Mouse (Mus musculus) forebrain, embryonic 14.5 days (tissue): ENCODE results near the gene Gm12355. TPM values are rescaled to one million over a fixed set of nuclear protein-coding genes. Genes with fewer than 3 reads are reported as not detected.
A peak's percentile ranks its signal among the peaks of the same experiment; 100 is the strongest.
"Not testable (repeated sequence)": the region's sequence is repeated elsewhere in the genome, so short reads cannot be mapped to it uniquely, and the experiment has no call there.

Experiments used
- ATAC-seq: fragments of 200-750 bp; cut with Nextera tagmentation; 2 replicates; pipeline ENCODE4 v1.8.0; 2017; ENCODE audit warnings: mild to moderate bottlenecking, moderate library complexity
- DNase-seq: peaks from one replicate; pipeline ENCODE4 v3.0.0-alpha.2; 2015; ENCODE audit warnings: low spot score
- H3K27ac ChIP-seq: fragments of 300-500 bp; sonication (generic); 2 replicates; pipeline ENCODE4 v1.5.1; 2014; ENCODE audit warnings: low read depth, mild to moderate bottlenecking, control low read depth, low read length, moderate library complexity
- H3K27me3 ChIP-seq: fragments of 300-500 bp; sonication (generic); replicated peaks from 2 replicates; pipeline ENCODE4 v1.6.1; 2014; ENCODE audit warnings: low read length, control low read depth, mixed read lengths; ENCODE audit not compliant: control insufficient read depth, insufficient read depth
- H3K36me3 ChIP-seq: fragments of 300-500 bp; sonication (generic); 2 replicates; pipeline ENCODE4 v1.6.1; 2014; ENCODE audit warnings: low read length, control low read depth; ENCODE audit not compliant: control insufficient read depth, insufficient read depth
- H3K4me1 ChIP-seq: fragments of 300-500 bp; sonication (generic); 2 replicates; pipeline ENCODE4 v1.6.1; 2014; ENCODE audit warnings: antibody characterized with exemption, low read length, control low read depth; ENCODE audit not compliant: control insufficient read depth, insufficient read depth
- H3K4me2 ChIP-seq: fragments of 300-500 bp; sonication (generic); 2 replicates; pipeline ENCODE4 v1.6.1; 2014; ENCODE audit warnings: mild to moderate bottlenecking, control low read depth, low read length
- H3K4me3 ChIP-seq: fragments of 300-500 bp; sonication (generic); 2 replicates; pipeline ENCODE4 v1.5.1; 2014; ENCODE audit warnings: low read depth, low read length, control low read depth
- H3K9ac ChIP-seq: fragments of 300-500 bp; sonication (generic); 2 replicates; pipeline ENCODE4 v1.6.1; 2014; ENCODE audit warnings: mild to moderate bottlenecking, low read length, control low read depth, moderate library complexity
- H3K9me3 ChIP-seq: fragments of 300-500 bp; sonication (generic); replicated peaks from 2 replicates; pipeline ENCODE4 v1.6.1; 2016; ENCODE audit warnings: low read length, control low read depth, mixed read lengths; ENCODE audit not compliant: control insufficient read depth
- WGBS: fragments of 180-500 bp; shearing (Covaris S2); extraction: QIAGEN DNeasy Blood & Tissue Kit; methylation state at CpG from one replicate; pipeline ENCODE4 v1.1.7; 2014; 5-methylcytosine and 5-hydroxymethylcytosine counted together
- polyA plus RNA-seq: library from polyadenylated mRNA; unstranded; fragments of >200 nt; fragmentation: Nextera tagmentation; extraction: Ambion mirVana; gene quantifications from 2 replicates; pipeline ENCODE4 v1.2.1, GENCODE M21; 2014

Gene Gm12355
- polyA plus RNA-seq, 1 experiment from 2014 or later = 1.3 TPM

DNA sequence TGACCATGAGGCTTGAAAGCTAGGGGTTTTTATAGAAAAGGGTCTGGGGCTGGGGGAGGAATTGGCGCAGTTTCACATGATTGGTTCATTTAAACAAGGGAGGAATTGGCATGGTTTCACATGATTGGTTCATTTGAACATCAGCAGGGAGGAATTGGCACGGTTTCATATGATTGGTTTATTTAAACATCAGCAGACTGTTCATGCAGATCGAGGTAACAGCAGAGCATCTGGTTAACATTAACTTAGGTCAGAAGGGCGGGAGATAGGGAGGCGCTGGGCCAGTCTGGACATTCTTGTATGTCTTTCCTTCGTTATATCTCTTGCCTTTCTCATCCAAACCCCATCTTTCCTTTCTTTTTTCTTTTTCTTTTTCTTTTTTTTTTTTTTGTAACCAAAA is 1.5 kb downstream of the Gm12355 start:
- not testable (repeated sequence) for DNase-seq, H3K4me3 ChIP-seq, H3K36me3 ChIP-seq, H3K4me1 ChIP-seq, H3K9ac ChIP-seq, H3K9me3 ChIP-seq, H3K27me3 ChIP-seq, H3K27ac ChIP-seq, H3K4me2 ChIP-seq, ATAC-seq
- WGBS = 81% methylated on average over 6 of the region's 6 CpGs

DNA sequence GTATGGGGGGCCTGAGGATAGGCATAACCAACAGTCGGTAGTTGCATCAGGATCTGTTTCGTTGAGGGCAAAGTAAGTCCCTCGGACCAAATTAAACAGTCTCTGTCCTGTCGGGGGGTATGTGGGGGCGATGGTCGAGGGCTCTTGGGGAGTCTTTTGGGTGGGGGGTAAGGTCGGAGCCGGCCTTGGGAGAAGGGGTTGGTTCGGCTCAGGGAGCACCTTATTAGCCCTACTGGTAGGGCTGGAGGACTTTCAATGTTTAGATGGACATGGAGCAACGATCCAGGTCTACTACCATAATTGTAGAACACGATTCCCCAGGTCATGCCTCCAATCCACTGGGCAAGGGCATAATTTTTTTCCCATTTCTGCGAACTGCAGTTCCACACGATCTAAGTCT is 4.7 kb downstream of the Gm12355 start:
- Histone ChIP-seq H3K4me2 (no peak overlapping the region), H3K4me1 (no peaks in the 10 kb centered on the region), H3K4me3 (no peak overlapping the region), H3K9ac (no peak overlapping the region), H3K27ac (no peak overlapping the region), H3K36me3 (no peaks in the 10 kb centered on the region), H3K27me3 (no peaks in the 10 kb centered on the region), H3K9me3 (no peaks in the 10 kb centered on the region)
- 96% methylated on average over 13 of the region's 13 CpGs for WGBS
- ATAC-seq (no peak), DNase-seq (no peak)

- 9% methylated on average over 3 of the region's 3 CpGs for WGBS
- peak; percentile 87 for DNase-seq
- no peak overlapping the region for H3K27ac ChIP-seq
- no peaks in the 10 kb centered on the region for H3K36me3 ChIP-seq
- H3K4me3 ChIP-seq = no peak overlapping the region
- H3K4me1 ChIP-seq = no peaks in the 10 kb centered on the region
- H3K9ac ChIP-seq = no peak overlapping the region
- ATAC-seq = no peak
- no peaks in the 10 kb centered on the region for H3K9me3 ChIP-seq
- no peak overlapping the region for H3K4me2 ChIP-seq
- no peaks in the 10 kb centered on the region for H3K27me3 ChIP-seq
Measured at GRCm38 (mm10) chr11:98606763-98607162, 18.7 kb downstream of the Gm12355 start.

DNA sequence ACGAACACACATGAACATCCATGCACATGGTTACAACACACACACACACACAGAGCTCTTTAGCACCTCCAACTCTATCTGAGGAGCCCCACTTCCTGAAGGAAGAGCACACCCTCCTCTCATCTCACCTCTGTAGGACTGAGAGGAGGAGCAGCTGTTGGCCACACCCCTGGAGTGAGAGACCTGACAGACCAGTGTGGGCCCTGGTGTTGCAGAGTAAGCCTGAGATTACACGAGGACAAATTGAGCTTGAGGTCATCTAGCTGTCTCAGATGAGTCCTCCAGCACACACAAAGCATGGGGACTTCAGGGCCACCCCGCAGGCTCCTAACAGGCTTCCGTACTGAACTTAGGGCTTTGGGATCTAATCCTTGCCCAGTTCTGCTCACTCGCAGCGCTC is 20.6 kb downstream of the Gm12355 start:
- H3K4me2 ChIP-seq, H3K4me1 ChIP-seq, H3K27ac ChIP-seq, H3K9me3 ChIP-seq, H3K27me3 ChIP-seq, H3K9ac ChIP-seq, H3K4me3 ChIP-seq, ATAC-seq, DNase-seq, H3K36me3 ChIP-seq: not testable (repeated sequence)
- WGBS = 68% methylated on average over 6 of the region's 6 CpGs

DNA sequence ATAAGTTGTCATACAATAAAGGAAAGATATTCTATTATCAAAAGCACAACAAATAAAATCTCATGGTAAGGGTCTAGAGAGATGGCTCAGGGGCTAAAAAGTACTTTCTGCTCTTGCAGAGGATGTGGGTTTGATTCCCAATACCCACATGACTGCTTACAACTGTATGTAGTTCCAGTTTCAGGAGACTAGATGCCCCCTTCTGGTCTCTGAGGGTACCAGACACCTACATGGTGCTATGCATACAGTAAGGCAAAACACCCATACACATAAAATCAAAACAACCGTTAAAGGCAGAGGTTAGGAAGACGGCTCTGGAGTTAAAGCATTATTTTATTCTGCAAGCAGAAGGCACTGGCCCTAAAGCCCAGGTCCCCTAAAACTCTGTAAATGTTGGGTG is 21.5 kb downstream of the Gm12355 start:
- Histone ChIP-seq H3K4me1 (no peaks in the 10 kb centered on the region), H3K9ac (no peak overlapping the region), H3K27me3 (no peaks in the 10 kb centered on the region), H3K36me3 (no peaks in the 10 kb centered on the region), H3K9me3 (no peaks in the 10 kb centered on the region), H3K4me2 (no peak overlapping the region), H3K4me3 (no peak overlapping the region), H3K27ac (no peak overlapping the region)
- ATAC-seq (no peak), DNase-seq (no peak)
- WGBS = 82% methylated on average over 2 of the region's 2 CpGs

- no peak overlapping the region for H3K27ac ChIP-seq
- no peaks in the 10 kb centered on the region for H3K27me3 ChIP-seq
- H3K36me3 ChIP-seq = no peaks in the 10 kb centered on the region
- peak overlapping the region; percentile 13; the same call in 1 of the 2 replicates for H3K4me3 ChIP-seq
- H3K4me2 ChIP-seq = peak overlapping the region; percentile 35
- H3K9ac ChIP-seq = no peak overlapping the region
- no peaks in the 10 kb centered on the region for H3K9me3 ChIP-seq
- WGBS = under 1% methylated on average over 19 of the region's 20 CpGs
- no peaks in the 10 kb centered on the region for H3K4me1 ChIP-seq
- ATAC-seq (no peak), DNase-seq (no peak)
Measured at GRCm38 (mm10) chr11:98602090-98602690, 23.3 kb downstream of the Gm12355 start.

DNA sequence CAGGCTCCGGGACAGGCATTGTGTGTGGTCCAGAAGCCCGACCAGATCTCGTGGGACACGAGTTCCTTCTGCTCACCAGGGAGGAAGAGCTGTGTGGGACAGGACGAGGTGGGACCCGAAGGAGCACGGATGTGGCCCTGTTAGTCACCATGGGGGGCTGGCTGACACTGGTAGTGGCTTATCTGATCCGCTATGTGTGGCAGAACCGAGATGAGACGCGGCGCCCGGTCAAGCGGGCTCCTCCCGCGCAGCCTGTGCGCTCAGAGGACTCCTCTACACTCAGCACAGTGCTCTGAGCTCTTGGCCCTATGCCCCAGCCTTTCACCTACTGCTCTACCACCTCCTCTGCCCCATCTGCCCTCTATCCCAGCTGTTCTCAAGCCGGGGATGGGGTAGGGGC is 26.2 kb downstream of the Gm12355 start:
- Histone ChIP-seq H3K4me1 (no peaks in the 10 kb centered on the region), H3K27me3 (no peaks in the 10 kb centered on the region), H3K4me3 (no peak overlapping the region), H3K27ac (no peak overlapping the region), H3K9ac (no peak overlapping the region), H3K36me3 (no peaks in the 10 kb centered on the region), H3K4me2 (peak overlapping the region; percentile 24; the same call in 1 of the 2 replicates), H3K9me3 (no peaks in the 10 kb centered on the region)
- no peak for DNase-seq
- no peak for ATAC-seq
- WGBS = 45% methylated on average over 18 of the region's 18 CpGs

DNA sequence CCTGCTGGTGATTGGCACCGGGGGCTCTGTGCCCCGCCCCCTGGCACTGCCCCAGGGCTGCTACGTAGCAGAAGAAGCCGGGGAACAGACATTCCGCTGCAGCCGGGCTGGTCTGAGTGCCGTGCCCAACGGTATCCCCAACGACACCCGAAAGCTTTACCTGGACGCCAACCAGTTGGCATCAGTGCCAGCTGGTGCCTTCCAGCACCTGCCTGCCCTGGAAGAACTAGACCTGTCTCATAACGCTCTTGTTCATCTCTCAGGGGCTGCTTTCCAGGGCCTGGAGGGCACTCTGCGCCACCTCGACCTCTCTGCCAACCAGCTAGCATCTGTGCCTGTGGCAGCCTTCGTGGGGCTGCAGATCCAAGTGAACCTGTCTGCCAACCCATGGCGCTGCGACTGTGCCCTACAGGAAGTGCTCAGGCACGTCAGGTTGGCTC is 26.6 kb downstream of the Gm12355 start:
- 54% methylated on average over 18 of the region's 18 CpGs for WGBS
- Histone ChIP-seq H3K9ac (no peak overlapping the region), H3K27ac (no peak overlapping the region), H3K4me2 (peak overlapping the region; percentile 24; the same call in 1 of the 2 replicates), H3K9me3 (no peaks in the 10 kb centered on the region), H3K4me3 (no peak overlapping the region), H3K4me1 (no peaks in the 10 kb centered on the region), H3K27me3 (no peaks in the 10 kb centered on the region), H3K36me3 (no peaks in the 10 kb centered on the region)
- no peak for ATAC-seq
- DNase-seq = peak; percentile 22

DNA sequence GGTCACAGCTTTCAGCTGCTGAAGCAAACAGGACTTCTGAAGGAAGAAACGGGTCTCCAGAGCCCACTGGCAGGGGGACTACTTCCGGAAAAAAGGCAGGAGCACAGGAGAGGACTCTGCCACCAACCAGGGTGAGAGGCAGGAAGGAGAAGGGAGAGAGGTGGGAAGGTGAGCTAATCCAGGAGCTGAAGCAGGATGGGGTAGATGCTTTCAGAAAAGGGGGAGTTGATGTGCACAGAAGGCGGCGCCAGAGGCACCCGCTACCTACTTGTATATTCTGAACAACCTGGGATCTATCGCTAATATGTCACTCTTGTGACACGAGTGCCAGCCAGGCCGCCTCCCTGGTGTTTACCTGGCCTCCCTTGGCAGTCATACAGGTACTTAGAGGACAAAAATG is 27.5 kb downstream of the Gm12355 start, which contains the start of gene Lrrc3c:
Lrrc3c (plus strand) TSS at position 301 of the 400 bp plus-strand sequence.
- H3K27ac ChIP-seq = no peak within 1 kb of the TSS
- H3K36me3 ChIP-seq = no peaks in the 10 kb centered on the region
- no peaks in the 10 kb centered on the region for H3K9me3 ChIP-seq
- H3K4me2 ChIP-seq = peak within 1 kb of the TSS; percentile 24; the same call in 1 of the 2 replicates
- no peaks in the 10 kb centered on the region for H3K27me3 ChIP-seq
- WGBS = 86% methylated on average over 8 of the region's 8 CpGs
- DNase-seq (no peak), ATAC-seq (no peak)
- H3K9ac ChIP-seq = no peak within 1 kb of the TSS
- no peaks in the 10 kb centered on the region for H3K4me1 ChIP-seq
- H3K4me3 ChIP-seq = no peak within 1 kb of the TSS
